Mouse (Mus musculus): ENCODE data around the gene 0610009B22Rik.

GRCm38 (mm10) chr11:51675386-51675785 is 13.3 kb downstream of the 0610009B22Rik start:
- no peak for TF ChIP-seq POLR2A (IDR thresholded peaks at IDR 0.05; ENCODE audit: insufficient read length, low read depth)
- TF ChIP-seq MAX (IDR thresholded peaks at IDR 0.05; ENCODE audit: low read depth), result no peak
- TF ChIP-seq USF1 (IDR thresholded peaks at IDR 0.05; ENCODE audit: low read depth), result no peak
- no peak for TF ChIP-seq MYOD1 (IDR thresholded peaks at IDR 0.05; ENCODE audit: control insufficient read depth in 1 of 3, insufficient read length in 2 of 3, low read depth in 2 of 3)
- no peak for TF ChIP-seq TCF12 (IDR thresholded peaks at IDR 0.05; ENCODE audit: insufficient read depth, poor library complexity, severe bottlenecking)
- TF ChIP-seq E2F4 (IDR thresholded peaks at IDR 0.05; ENCODE audit: insufficient read depth), result no peak
- TF ChIP-seq POLR2AphosphoS2 (IDR thresholded peaks at IDR 0.05; ENCODE audit: insufficient read length, low read depth), result no peak
